Mouse (Mus musculus) kidney, adult 10 weeks (tissue): ENCODE results near the gene Fcgbp. TPM values are rescaled to one million over a fixed set of nuclear protein-coding genes. Genes with fewer than 3 reads are reported as not detected.

ENCODE experiments used
- polyA plus RNA-seq: library from polyadenylated mRNA; stranded (reverse); fragments of 350-450 nt; fragmentation: Illumina TruSeq; extraction: RNeasy Lipid Tissue Mini Kit (QIAGEN cat#74804); gene quantifications from one replicate; pipeline ENCODE4 v1.2.3, GENCODE M21; 2014; ENCODE audit warnings: low read depth, low replicate concordance

The Fcgbp gene
- not detected for polyA plus RNA-seq

DNA sequence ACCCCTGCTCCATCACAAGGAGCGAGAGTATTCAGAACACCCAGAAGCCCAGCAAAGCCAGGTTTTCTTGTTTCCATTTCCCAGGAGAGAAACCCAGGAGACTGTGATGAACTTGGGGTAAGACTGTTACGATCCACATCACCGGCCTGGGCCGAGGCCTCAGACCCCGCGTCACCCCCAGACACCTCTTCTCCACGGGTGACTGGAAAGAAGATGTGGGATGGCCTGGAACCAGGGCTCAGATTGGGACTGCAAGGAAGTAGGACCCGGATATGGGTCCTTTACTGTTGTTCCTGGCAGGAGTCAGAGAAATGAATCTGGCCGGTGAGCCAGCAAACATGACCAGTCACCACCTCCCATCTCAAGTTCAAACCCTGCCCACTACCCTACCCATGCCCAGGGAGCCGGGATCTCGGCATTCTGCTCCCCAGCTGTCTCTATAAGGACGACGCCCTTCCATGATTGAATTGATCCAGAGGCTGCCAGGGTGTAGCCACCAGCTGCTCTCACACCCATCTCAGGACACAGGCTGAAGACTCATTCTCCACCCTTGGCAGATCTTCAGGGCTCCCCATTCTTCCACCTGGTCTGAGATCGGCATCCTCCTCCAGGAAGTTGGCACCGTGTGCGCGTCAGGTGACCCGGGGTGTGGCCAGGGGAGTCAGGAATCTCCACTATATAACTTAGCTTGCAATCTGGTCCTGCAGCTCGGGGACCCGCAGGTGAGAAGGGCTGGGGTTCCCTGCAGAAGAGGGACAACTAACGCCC is at the start of gene Fcgbp:
Fcgbp (plus strand) TSS at position 706 of the 768 bp plus-strand sequence.

GRCm38 (mm10) chr7:28049476-28050409 is 21.3 kb upstream of the Fcgbp start, which contains the start of gene Psmc4:
Psmc4 (minus strand) TSS chr7:28050101.

GRCm38 (mm10) chr7:28129166-28129565 is 58.1 kb downstream of the Fcgbp start, which contains the start of gene 9530053A07Rik:
9530053A07Rik (plus strand) TSS chr7:28129466.

DNA sequence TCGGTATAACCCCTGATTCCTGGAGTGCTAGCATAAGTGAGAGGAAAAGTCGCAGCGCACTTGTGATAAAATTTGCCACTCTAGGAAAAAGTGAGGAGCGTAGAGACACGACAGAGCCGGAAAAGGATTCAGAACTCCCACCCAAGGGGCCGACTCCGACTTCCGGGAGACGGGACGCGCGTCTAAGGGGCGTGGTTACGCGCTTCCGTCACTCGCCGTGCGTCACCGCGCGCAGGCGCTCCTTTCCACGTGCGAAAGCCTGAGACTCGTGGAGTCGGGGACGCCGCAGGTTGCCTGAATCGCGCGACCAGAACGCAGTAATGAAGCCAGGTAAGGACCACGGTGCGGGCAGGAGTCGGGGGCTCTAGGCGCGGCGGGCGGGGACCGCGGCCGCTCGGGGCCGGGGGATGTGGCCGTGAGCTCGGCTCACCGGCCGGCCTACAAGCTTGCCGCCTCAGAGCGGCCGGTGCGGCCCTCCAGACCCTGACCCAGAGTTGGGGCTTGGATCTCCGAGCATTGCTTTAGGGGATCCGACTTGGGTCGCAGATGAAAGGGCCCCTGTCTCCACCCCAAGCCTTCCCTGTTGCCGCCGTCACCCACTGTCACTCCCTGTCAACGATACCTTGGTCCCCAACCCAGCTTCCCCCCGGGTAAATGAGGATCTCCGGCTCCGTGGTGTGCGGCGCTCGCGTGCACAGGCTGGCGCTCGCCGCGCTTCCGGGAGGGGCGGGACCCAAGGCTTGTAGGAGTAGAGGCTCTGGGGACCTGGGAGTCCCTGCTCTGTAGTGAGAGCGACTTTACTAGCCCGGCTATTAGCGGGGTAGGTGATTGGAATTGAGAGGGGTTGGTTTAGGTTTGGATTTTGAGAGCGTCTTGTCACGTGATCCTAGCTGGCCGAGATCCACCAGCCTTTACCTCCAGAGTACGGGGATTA is 98.7 kb downstream of the Fcgbp start, which contains the start of gene Fbl:
Fbl (plus strand) TSS at position 222 of the 934 bp plus-strand sequence.

Other genes starting within 250 kb of the Fcgbp start
- 11.0 TPM for gene Zfp59, start 232.6 kb upstream of the Fcgbp start, polyA plus RNA-seq
- gene Zfp607a, start 213.7 kb upstream of the Fcgbp start, polyA plus RNA-seq = 5.1 TPM
- gene Zfp974, start 141.8 kb upstream of the Fcgbp start, polyA plus RNA-seq = 15.8 TPM
- 20.3 TPM for gene Zfp780b, start 92.1 kb upstream of the Fcgbp start, polyA plus RNA-seq
- 4.0 TPM for gene Zfp850, start 57.1 kb upstream of the Fcgbp start, polyA plus RNA-seq
- 35.8 TPM for gene Psmc4, start 21.1 kb upstream of the Fcgbp start, polyA plus RNA-seq
- not detected for gene 9530053A07Rik, start 58.2 kb downstream of the Fcgbp start, polyA plus RNA-seq
- 8.0 TPM for gene Fbl, start 98.5 kb downstream of the Fcgbp start, polyA plus RNA-seq
- gene Dyrk1b, start 108.2 kb downstream of the Fcgbp start, polyA plus RNA-seq = 0.36 TPM
- 8.1 TPM for gene Eid2, start 196.6 kb downstream of the Fcgbp start, polyA plus RNA-seq
- 15.5 TPM for gene Eid2b, start 206.5 kb downstream of the Fcgbp start, polyA plus RNA-seq
- gene Selenov, start 219.9 kb downstream of the Fcgbp start, polyA plus RNA-seq = not detected
- gene Dll3, start 231.0 kb downstream of the Fcgbp start, polyA plus RNA-seq = not detected
- gene Timm50, start 240.8 kb downstream of the Fcgbp start, polyA plus RNA-seq = 9.1 TPM